Mouse (Mus musculus) heart, adult 2 months (tissue): ENCODE data around the gene Mettl8. TPM values are rescaled to one million over a fixed set of nuclear protein-coding genes. Genes with fewer than 3 reads are reported as not detected.

ENCODE experiments used
- DNase-seq, 2 experiments: peaks; one replicate each; pipeline ENCODE4 v3.0.0; 2021
- H3K27ac ChIP-seq: fragments of 200-600 bp; 2 replicates; pipeline ENCODE4 v1.8.1; 2022
- H3K27me3 ChIP-seq: fragments of 200-500 bp; 2 replicates; pipeline ENCODE4 v1.6.1; 2012; ENCODE audit warnings: mild to moderate bottlenecking, low read length, inconsistent platforms, mixed read lengths; ENCODE audit not compliant: control insufficient read depth, insufficient read depth
- H3K36me3 ChIP-seq: fragments of 200-500 bp; 2 replicates; pipeline ENCODE4 v1.6.1; 2012; ENCODE audit warnings: low read length, inconsistent platforms; ENCODE audit not compliant: control insufficient read depth, insufficient read depth
- H3K4me1 ChIP-seq: fragments of 200-500 bp; 2 replicates; pipeline ENCODE4 v1.6.1; 2011; ENCODE audit warnings: low read length; ENCODE audit not compliant: control insufficient read depth, insufficient read depth
- H3K4me3 ChIP-seq: fragments of 200-600 bp; 2 replicates; pipeline ENCODE4 v1.8.1; 2022
- H3K79me2 ChIP-seq: fragments of 200-500 bp; replicated peaks from 2 replicates; pipeline ENCODE4 v1.6.1; 2012; ENCODE audit warnings: mild to moderate bottlenecking, inconsistent platforms, low read length, moderate library complexity, mixed read lengths; ENCODE audit not compliant: control insufficient read depth, insufficient read depth
- H3K9ac ChIP-seq: fragments of 200-500 bp; 2 replicates; pipeline ENCODE4 v1.6.1; 2012; ENCODE audit warnings: low read depth, mild to moderate bottlenecking, control low read depth, inconsistent platforms, low read length, mixed read lengths
- CTCF ChIP-seq: fragments of 200-600 bp; IDR thresholded peaks from 2 replicates; pipeline ENCODE4 v1.8.1; 2022; ENCODE audit warnings: antibody characterized with exemption, mild to moderate bottlenecking, moderate library complexity
- EP300 ChIP-seq: fragments of 200-500 bp; IDR thresholded peaks from 2 replicates; pipeline ENCODE4 v1.6.1; 2011; ENCODE audit warnings: low read depth, low read length, control low read depth; ENCODE audit not compliant: insufficient read depth
- POLR2A ChIP-seq: fragments of 200-500 bp; IDR thresholded peaks from 2 replicates; pipeline ENCODE4 v1.6.1; 2011; ENCODE audit warnings: mild to moderate bottlenecking, low read depth, low read length, control low read depth; ENCODE audit not compliant: insufficient read depth
- WGBS: fragments of 180-500 bp; shearing (Covaris S2); methylation state at CpG from one replicate; pipeline ENCODE4 v1.1.7; 2018; 5-methylcytosine and 5-hydroxymethylcytosine counted together
- intact Hi-C: fragments of 180-260 bp; cut with DNase I; formaldehyde crosslinking; loops from one replicate; pipeline ENCODE4 v1.15.1; 2025
- polyA plus RNA-seq: library from polyadenylated mRNA; depleted of rRNA; stranded (reverse); fragments of >200 nt; gene quantifications from 2 replicates; pipeline ENCODE4 v1.2.3, GENCODE M21; 2012
- total RNA-seq, 2 experiments: library from RNA; stranded (reverse); gene quantifications; 2 replicates each; pipeline ENCODE4 v1.2.3; 2021

The Mettl8 gene
- total and polyA plus RNA-seq, 3 experiments = 3.2 to 4.6 (median 4.3) TPM

GRCm38 (mm10) chr2:71090660-71091445, 35.5 kb upstream of the Mettl8 start:
- Histone ChIP-seq H3K27ac (no peak overlapping the region), H3K79me2 (no peaks in the 10 kb centered on the region), H3K27me3 (no peaks in the 10 kb centered on the region), H3K36me3 (no peaks in the 10 kb centered on the region; the same call in 1 of the 2 replicates), H3K4me1 (no peaks in the 10 kb centered on the region), H3K4me3 (no peak overlapping the region), H3K9ac (no peak overlapping the region)
- TF ChIP-seq POLR2A (no peak), CTCF (peak; percentile 46)
- DNase-seq = no peak
- intact Hi-C loops = no loop called here
- WGBS = 83% methylated on average over 4 of the region's 4 CpGs

DNA sequence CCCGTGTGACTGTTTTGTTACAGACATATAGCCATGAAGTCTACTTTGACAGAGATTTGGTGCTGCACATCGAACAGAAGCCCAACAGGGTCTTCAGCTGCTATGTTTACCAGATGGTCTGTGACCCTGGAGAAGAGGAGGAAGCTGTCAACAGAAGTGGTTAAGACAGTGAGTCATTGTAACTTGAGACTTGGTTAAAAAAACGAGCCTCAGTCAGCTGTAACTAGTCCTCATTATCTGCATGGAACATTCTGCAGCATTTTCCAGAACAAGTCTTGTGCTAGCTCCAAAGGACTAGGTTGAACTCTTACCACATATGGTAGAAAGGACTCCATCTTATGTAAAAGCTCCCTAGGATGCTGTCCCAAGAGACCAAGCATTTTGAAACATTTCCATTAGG, 34.4 kb upstream of the Mettl8 start:
- no peak for TF ChIP-seq POLR2A
- no peak for TF ChIP-seq EP300
- no peak for TF ChIP-seq CTCF
- no peaks in the 10 kb centered on the region for H3K36me3 ChIP-seq
- 63% methylated on average over 3 of the region's 3 CpGs for WGBS

DNA sequence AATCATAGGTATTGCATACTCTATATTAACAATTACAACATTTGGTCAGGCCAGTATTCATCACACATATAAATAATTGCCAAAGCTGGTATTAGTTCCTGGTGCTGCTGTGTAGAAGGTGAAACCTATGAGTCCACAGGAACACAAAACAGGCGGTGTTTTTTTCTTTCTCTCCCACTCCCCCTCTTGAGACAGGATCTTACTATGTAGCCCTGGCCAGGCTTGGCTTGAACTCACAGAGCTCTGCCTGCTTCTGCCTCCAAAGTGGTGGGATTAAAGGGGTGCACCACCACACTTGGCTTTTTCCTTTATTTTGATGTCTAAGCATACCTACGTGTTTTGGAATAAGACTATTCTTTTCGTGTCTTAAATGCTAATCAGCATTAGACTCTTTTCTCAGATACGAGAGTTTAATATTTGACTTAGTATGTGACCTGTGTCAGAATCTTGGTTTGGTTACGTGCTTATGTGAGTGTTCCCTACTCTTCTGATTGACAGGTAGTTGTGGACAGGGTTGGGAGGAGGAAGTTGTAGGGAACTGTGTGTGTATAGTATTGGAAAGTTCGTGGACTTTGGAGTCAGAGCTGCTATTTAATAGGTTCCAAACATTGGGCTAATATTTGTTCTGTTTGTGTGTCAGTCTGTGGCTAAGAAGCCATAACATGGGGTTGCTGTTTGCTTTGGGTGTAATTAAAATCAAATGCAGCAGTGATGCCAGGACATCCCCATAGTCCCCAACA, 28.2 kb upstream of the Mettl8 start:
- Histone ChIP-seq H3K36me3 (no peaks in the 10 kb centered on the region), H3K9ac (no peak overlapping the region), H3K79me2 (no peaks in the 10 kb centered on the region), H3K27ac (no peak overlapping the region), H3K4me1 (no peaks in the 10 kb centered on the region), H3K27me3 (no peaks in the 10 kb centered on the region), H3K4me3 (no peak overlapping the region)
- TF ChIP-seq CTCF = no peak
- TF ChIP-seq POLR2A = no peak
- no peak for TF ChIP-seq EP300
- 95% methylated on average over 6 of the region's 6 CpGs for WGBS
- no peak for DNase-seq
- intact Hi-C loops = no loop called here

More for the DNA sequence above, 34.4 kb upstream of the Mettl8 start:
- Histone ChIP-seq H3K4me1 (no peaks in the 10 kb centered on the region), H3K79me2 (no peaks in the 10 kb centered on the region), H3K4me3 (no peak overlapping the region), H3K27ac (no peak overlapping the region), H3K9ac (no peak overlapping the region), H3K27me3 (no peaks in the 10 kb centered on the region)
- DNase-seq = no peak
- intact Hi-C loops = no loop called here

DNA sequence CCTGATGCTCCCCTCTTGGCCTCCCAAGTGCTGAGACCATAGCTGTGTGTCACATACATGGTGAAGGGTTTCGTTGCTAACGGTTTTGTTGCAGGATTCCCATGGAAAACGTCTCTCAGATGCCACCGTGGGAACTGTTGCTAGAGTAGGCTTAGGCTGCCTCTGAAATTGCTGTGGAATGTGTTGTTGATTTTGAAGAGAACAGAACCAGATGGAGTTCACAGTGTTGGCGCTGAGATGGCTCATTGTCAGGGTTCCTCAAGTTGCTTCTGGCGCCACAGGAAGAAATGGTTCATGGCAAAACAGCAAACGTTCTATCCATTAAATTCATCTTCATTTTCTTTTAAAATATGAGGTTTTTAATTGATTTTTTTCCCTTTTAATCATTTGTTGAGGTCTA, 27.0 kb upstream of the Mettl8 start:
- DNase-seq = no peak
- Histone ChIP-seq H3K4me3 (no peak overlapping the region), H3K79me2 (no peaks in the 10 kb centered on the region), H3K27ac (no peak overlapping the region), H3K36me3 (no peaks in the 10 kb centered on the region), H3K27me3 (no peaks in the 10 kb centered on the region), H3K4me1 (no peaks in the 10 kb centered on the region), H3K9ac (no peak overlapping the region)
- TF ChIP-seq EP300 (no peak), CTCF (no peak), POLR2A (no peak)
- intact Hi-C loops = no loop called here
- 90% methylated on average over 7 of the region's 7 CpGs for WGBS

GRCm38 (mm10) chr2:71073828-71074227, 18.4 kb upstream of the Mettl8 start:
- 75% methylated on average over 3 of the region's 3 CpGs for WGBS
- Histone ChIP-seq H3K4me3 (no peak overlapping the region), H3K27ac (no peak overlapping the region), H3K27me3 (no peaks in the 10 kb centered on the region), H3K9ac (no peak overlapping the region), H3K4me1 (no peaks in the 10 kb centered on the region), H3K36me3 (peaks cover 3% of the 10 kb centered on the region), H3K79me2 (no peaks in the 10 kb centered on the region)
- intact Hi-C loops = no loop called here
- DNase-seq = no peak
- TF ChIP-seq CTCF (no peak), POLR2A (no peak), EP300 (no peak)

DNA sequence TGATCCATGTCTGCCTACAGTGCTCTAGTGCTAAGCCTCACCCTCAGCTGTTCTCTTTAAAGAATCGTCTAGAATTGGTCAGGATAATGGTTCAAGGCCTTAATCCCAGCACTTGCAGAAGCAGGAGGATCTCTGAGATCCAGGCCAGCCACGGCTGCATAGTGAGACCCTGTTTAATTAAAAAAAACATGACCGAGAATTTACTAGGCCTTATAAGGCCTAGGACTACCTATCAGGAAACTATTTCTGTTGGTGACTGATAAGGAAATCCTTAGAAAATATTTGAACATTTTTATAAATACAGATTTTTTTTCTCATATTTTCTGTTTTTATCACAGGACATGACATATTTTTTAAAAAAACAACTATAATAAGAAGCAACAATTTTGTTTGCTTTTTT, 17.9 kb upstream of the Mettl8 start:
- no peak for TF ChIP-seq CTCF
- no peak for TF ChIP-seq EP300
- no peak for TF ChIP-seq POLR2A
- intact Hi-C loops = no loop called here
- Histone ChIP-seq H3K79me2 (no peaks in the 10 kb centered on the region), H3K4me3 (no peak overlapping the region), H3K36me3 (peaks cover 3% of the 10 kb centered on the region), H3K9ac (no peak overlapping the region), H3K27ac (no peak overlapping the region), H3K4me1 (no peaks in the 10 kb centered on the region), H3K27me3 (no peaks in the 10 kb centered on the region)
- WGBS = 80% methylated on average over 3 of the region's 3 CpGs
- DNase-seq = no peak
